Mouse (Mus musculus) Patski (cell line): ENCODE measurements around the gene Otub2. TPM values are rescaled to one million over a fixed set of nuclear protein-coding genes. Genes with fewer than 3 reads are reported as not detected.

Experiments used
- ATAC-seq: fragments of 100-300 bp; one replicate; pipeline ENCODE4 v1.8.0; 2021
- CTCF ChIA-PET: fragments of 350-600 bp; sonication (Branson Sonifier 250); formaldehyde crosslinking; loops from one replicate; lab custom pipeline; 2022; ENCODE audit warnings: inconsistent platforms; lab: Charles Lee
- POLR2A ChIA-PET: fragments of 350-600 bp; sonication (Branson Sonifier 250); formaldehyde crosslinking; loops from one replicate; lab custom pipeline; 2022; ENCODE audit warnings: antibody characterized with exemption, inconsistent platforms; lab: Charles Lee
- DNase-seq: peaks from one replicate; pipeline ENCODE4 v3.0.0-alpha.2; 2011; ENCODE audit warnings: low read depth, low spot score
- H3K27me3 ChIP-seq: fragments of 371-371 bp; one replicate; pipeline ENCODE4 v1.5.1; 2021
- CTCF ChIP-seq: fragments of 100-300 bp; IDR thresholded peaks from one replicate; pipeline ENCODE4 v1.5.1; 2021
- in situ Hi-C: fragments of 300-500 bp; cut with MboI; formaldehyde crosslinking; loops from 3 replicates; pipeline ENCODE4 v1.11.1; 2018; ENCODE audit warnings: low pct_unique_long_range_greater_than_20kb, mixed read lengths
- polyA plus RNA-seq: library from polyadenylated mRNA; unstranded; gene quantifications from one replicate; pipeline ENCODE4 v1.2.3, GENCODE M21; 2021

The Otub2 gene
- 7.6 TPM for polyA plus RNA-seq

- POLR2A ChIA-PET = no interaction called here
- in situ Hi-C loops = no loop called here
- CTCF ChIA-PET = interaction anchor here (1.2 to 1.6 kb wide), 3 partner anchors 9 to 40 kb away, joined by 3 to 4 read pairs (median 3); no protein-coding TSS in a partner anchor
- H3K27me3 ChIP-seq = no peaks in the 10 kb centered on the region
- peak; percentile 83 for DNase-seq
- TF ChIP-seq CTCF = no peak
- ATAC-seq = peak; percentile 99
Observed at GRCm38 (mm10) chr12:103388505-103389347, at the start of gene Otub2. TSS of gene Otub2 (plus strand) at chr12:103388682.

- no peaks in the 10 kb centered on the region for H3K27me3 ChIP-seq
- ChIA-PET CTCF (no interaction called here), POLR2A (no interaction called here)
- ATAC-seq (peak; percentile 19), DNase-seq (no peak)
- no peak for TF ChIP-seq CTCF
- in situ Hi-C loops = no loop called here
Observed at GRCm38 (mm10) chr12:103341212-103341611, 47.3 kb upstream of the Otub2 start.

GRCm38 (mm10) chr12:103343456-103343855 is 45.0 kb upstream of the Otub2 start:
- ATAC-seq (no peak), DNase-seq (no peak)
- CTCF ChIA-PET = interaction anchor here (0.8 kb wide), 1 partner anchor 25 kb away, joined by 4 read pairs; no protein-coding TSS in a partner anchor
- POLR2A ChIA-PET = no interaction called here
- H3K27me3 ChIP-seq = no peaks in the 10 kb centered on the region
- no peak for TF ChIP-seq CTCF
- in situ Hi-C loops = no loop called here

GRCm38 (mm10) chr12:103344934-103345333 is 43.5 kb upstream of the Otub2 start:
- in situ Hi-C loops = loop anchor here (5.0 kb wide), 1 partner anchor 203 kb away; no protein-coding TSS in a partner anchor
- CTCF ChIA-PET = no interaction called here
- no peak for TF ChIP-seq CTCF
- no peak for DNase-seq
- POLR2A ChIA-PET = no interaction called here
- H3K27me3 ChIP-seq = no peaks in the 10 kb centered on the region
- ATAC-seq = no peak

- no peak for TF ChIP-seq CTCF
- no peaks in the 10 kb centered on the region for H3K27me3 ChIP-seq
- no peak for ATAC-seq
- in situ Hi-C loops = loop anchor here (5.0 kb wide), 1 partner anchor 205 kb away; no protein-coding TSS in a partner anchor
- ChIA-PET POLR2A (interaction anchor here (1.0 kb wide), 1 partner anchor 10 kb away, joined by 3 read pairs; no protein-coding TSS in a partner anchor), CTCF (interaction anchor here (0.9 kb wide), 1 partner anchor 27 kb away, joined by 3 read pairs; no protein-coding TSS in a partner anchor)
- no peak for DNase-seq
Observed at GRCm38 (mm10) chr12:103346945-103347344, 41.5 kb upstream of the Otub2 start.

GRCm38 (mm10) chr12:103347406-103347805 is 41.1 kb upstream of the Otub2 start:
- ATAC-seq = no peak
- ChIA-PET CTCF (interaction anchor here (0.6 to 2.4 kb wide), 4 partner anchors 27 to 205 kb away, joined by 3 to 11 read pairs (median 3); no protein-coding TSS in a partner anchor), POLR2A (no interaction called here)
- no peak for DNase-seq
- H3K27me3 ChIP-seq = no peaks in the 10 kb centered on the region
- no peak for TF ChIP-seq CTCF
- in situ Hi-C loops = loop anchor here (5.0 kb wide), 1 partner anchor 205 kb away; no protein-coding TSS in a partner anchor

GRCm38 (mm10) chr12:103348506-103348905 is 40.0 kb upstream of the Otub2 start:
- ChIA-PET CTCF (interaction anchor here (0.7 to 2.4 kb wide), 11 partner anchors 12 to 212 kb away, joined by 3 to 11 read pairs (median 3); no protein-coding TSS in a partner anchor), POLR2A (no interaction called here)
- in situ Hi-C loops = loop anchor here (5.0 kb wide), 1 partner anchor 206 kb away; no protein-coding TSS in a partner anchor
- H3K27me3 ChIP-seq = no peaks in the 10 kb centered on the region
- DNase-seq (no peak), ATAC-seq (no peak)
- TF ChIP-seq CTCF = peak; percentile 87

- H3K27me3 ChIP-seq = peaks cover 11% of the 10 kb centered on the region
- in situ Hi-C loops = no loop called here
- CTCF ChIA-PET = interaction anchor here (1.5 kb wide), 1 partner anchor 210 kb away, joined by 7 read pairs; no protein-coding TSS in a partner anchor
- DNase-seq (no peak), ATAC-seq (no peak)
- POLR2A ChIA-PET = no interaction called here
- TF ChIP-seq CTCF = no peak
Observed at GRCm38 (mm10) chr12:103352735-103353134, 35.7 kb upstream of the Otub2 start.

GRCm38 (mm10) chr12:103353538-103353937 is 34.9 kb upstream of the Otub2 start:
- POLR2A ChIA-PET = no interaction called here
- TF ChIP-seq CTCF = no peak
- CTCF ChIA-PET = interaction anchor here (1.5 kb wide), 1 partner anchor 211 kb away, joined by 7 read pairs; no protein-coding TSS in a partner anchor
- DNase-seq = no peak
- in situ Hi-C loops = no loop called here
- no peak for ATAC-seq
- peaks cover 11% of the 10 kb centered on the region for H3K27me3 ChIP-seq

GRCm38 (mm10) chr12:103355746-103356414 is 32.6 kb upstream of the Otub2 start, which contains the start of gene Asb2:
TSS of gene Asb2 (minus strand) at chr12:103356001.
- CTCF ChIA-PET = no interaction called here
- POLR2A ChIA-PET = no interaction called here
- no peak for TF ChIP-seq CTCF
- H3K27me3 ChIP-seq = peaks cover 22% of the 10 kb centered on the region
- in situ Hi-C loops = no loop called here
- DNase-seq (no peak), ATAC-seq (no peak)
